8 mouse cellular contexts compared by ENCODE assay signal in the genomic region with DNA sequence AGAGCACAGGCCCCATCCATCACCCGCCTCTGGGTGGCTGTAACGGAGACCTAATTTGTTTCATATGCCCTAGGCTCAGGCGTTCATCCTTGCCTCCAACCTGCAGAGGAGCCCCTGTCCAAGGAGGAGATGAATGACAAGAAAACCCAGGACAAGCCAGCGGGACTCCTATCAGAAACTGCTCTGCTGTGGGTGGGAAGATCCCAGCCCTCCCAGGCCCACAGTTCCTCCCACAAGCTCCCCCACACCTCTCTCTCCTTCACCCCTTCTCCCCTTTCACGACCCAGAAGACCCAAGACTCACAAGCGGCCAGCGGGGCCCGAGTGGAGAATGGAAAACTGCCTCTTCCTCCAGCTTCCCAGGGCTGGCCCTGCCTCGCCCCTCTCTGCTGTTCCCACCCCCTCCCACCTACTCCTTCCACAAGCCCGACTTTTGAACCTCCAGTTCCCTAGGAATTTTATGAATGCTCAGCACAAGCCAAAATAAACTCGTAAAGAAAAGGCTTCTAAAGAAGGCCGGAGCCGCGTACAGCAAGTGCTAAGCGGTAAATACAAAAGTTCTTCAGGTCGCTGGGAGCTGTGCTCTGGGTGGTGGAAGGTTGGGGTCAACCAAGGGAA.
DNase-seq lines count a peak whose midpoint lies in the region; ATAC-seq lines count a peak whose summit lies in the region.

No protein-coding gene starts in this region.

- H3K9me3 ChIP-seq in heart, embryonic 16.5 days (replicated peaks; ENCODE audit: control insufficient read depth, low read length), result no peaks in the 10 kb centered on the region
- H3K9me3 ChIP-seq in embryonic facial prominence, embryonic 11.5 days (replicated peaks; ENCODE audit: control insufficient read depth, low read length), result no peaks in the 10 kb centered on the region

- H3K9ac ChIP-seq in heart, embryonic 16.5 days (ENCODE audit: low read length), result no peak overlapping the region
- no peak overlapping the region for H3K9ac ChIP-seq in embryonic facial prominence, embryonic 11.5 days (replicated peaks; ENCODE audit: low read length)

- H3K27ac ChIP-seq in heart, embryonic 16.5 days (ENCODE audit: low read length), result no peak overlapping the region
- H3K27ac ChIP-seq in embryonic facial prominence, embryonic 11.5 days (replicated peaks; ENCODE audit: low read depth, low read length), result peak overlapping the region; percentile 39; the same call in 1 of the 2 replicates

- peaks cover 8% of the 10 kb centered on the region; the same call in 1 of the 2 replicates for H3K27me3 ChIP-seq in heart, embryonic 16.5 days (ENCODE audit: control insufficient read depth, insufficient read depth, low read length)
- no peaks in the 10 kb centered on the region for H3K27me3 ChIP-seq in embryonic facial prominence, embryonic 11.5 days (ENCODE audit: control insufficient read depth, insufficient read depth, low read length)

- peak overlapping the region; percentile 0; the same call in 1 of the 2 replicates for H3K4me2 ChIP-seq in heart, embryonic 16.5 days (ENCODE audit: low read depth, low read length)
- H3K4me2 ChIP-seq in embryonic facial prominence, embryonic 11.5 days (ENCODE audit: low read depth, low read length), result peak overlapping the region; percentile 19; the same call in 1 of the 2 replicates

- peak; percentile 64 for ATAC-seq in heart, embryonic 16.5 days (replicated peaks; ENCODE audit: extremely low read depth, insufficient read depth, low FRiP score)
- no peak for ATAC-seq in embryonic facial prominence, embryonic 11.5 days (replicated peaks; ENCODE audit: insufficient number of reproducible peaks, low FRiP score, low TSS enrichment, low read depth)
- ATAC-seq in monocyte, adult 5-6 weeks (replicated peaks; ENCODE audit: insufficient number of reproducible peaks, low FRiP score, low TSS enrichment, poor library complexity, severe bottlenecking), result no peak

- H3K4me3 ChIP-seq in heart, embryonic 16.5 days (ENCODE audit: low read length), result no peak overlapping the region
- no peak overlapping the region for H3K4me3 ChIP-seq in embryonic facial prominence, embryonic 11.5 days (ENCODE audit: low read depth, low read length)

- no peaks in the 10 kb centered on the region for H3K4me1 ChIP-seq in heart, embryonic 16.5 days (ENCODE audit: control insufficient read depth, insufficient read depth, low read length)
- H3K4me1 ChIP-seq in embryonic facial prominence, embryonic 11.5 days (ENCODE audit: control insufficient read depth, insufficient read depth, low read length), result peaks cover 3% of the 10 kb centered on the region; the same call in 1 of the 2 replicates

- H3K36me3 ChIP-seq in heart, embryonic 16.5 days (ENCODE audit: control insufficient read depth, insufficient read depth), result no peaks in the 10 kb centered on the region
- H3K36me3 ChIP-seq in embryonic facial prominence, embryonic 11.5 days (replicated peaks; ENCODE audit: control insufficient read depth, insufficient read depth, low read depth, low read length), result no peaks in the 10 kb centered on the region

- DNase-seq in heart, adult 9 months (ENCODE audit: low spot score in 2 of 2), result no peak
- peak; percentile 71 for DNase-seq in embryonic facial prominence, embryonic 11.5 days (ENCODE audit: low spot score)
- DNase-seq in kidney, adult 9 months, result peak; percentile 55
- DNase-seq in lung, postnatal 10 days, result peak; percentile 10
- no peak for DNase-seq in adrenal gland, postnatal 14 days
- DNase-seq in retina, embryonic 14.5 days (ENCODE audit: low spot score), result no peak

- WGBS in heart, embryonic 16.5 days, result 21% methylated on average over 16 of the region's 16 CpGs
- WGBS in embryonic facial prominence, embryonic 11.5 days, result 18% methylated on average over 16 of the region's 16 CpGs

Comparison
In these comparisons a context has a peak if more than half of its experiments do, and no peak if none do; other contexts are left out.
1. DNase-seq: peak in embryonic facial prominence, embryonic 11.5 days (single experiment), kidney, adult 9 months (single experiment) and lung, postnatal 10 days (single experiment); none in heart, adult 9 months (0 of 2), adrenal gland, postnatal 14 days (single experiment) and retina, embryonic 14.5 days (single experiment).